Mouse (Mus musculus) hindbrain, embryonic 16.5 days (tissue): ENCODE results near the gene Gm10354. TPM values are rescaled to one million over a fixed set of nuclear protein-coding genes. Genes with fewer than 3 reads are reported as not detected.
"Not testable (repeated sequence)": the region's sequence is repeated elsewhere in the genome, so short reads cannot be mapped to it uniquely, and the experiment has no call there.

Source experiments
- ATAC-seq: fragments of 200-750 bp; cut with Nextera tagmentation; 2 replicates; pipeline ENCODE4 v1.8.0; 2017; ENCODE audit warnings: moderate TSS enrichment, moderate library complexity
- H3K27ac ChIP-seq: fragments of 300-500 bp; sonication (generic); 2 replicates; pipeline ENCODE4 v1.5.1; 2014; ENCODE audit warnings: low read depth, mild to moderate bottlenecking, control low read depth, low read length, moderate library complexity
- H3K27me3 ChIP-seq: fragments of 300-500 bp; sonication (generic); replicated peaks from 2 replicates; pipeline ENCODE4 v1.6.1; 2014; ENCODE audit warnings: low read length; ENCODE audit not compliant: control insufficient read depth, insufficient read depth
- H3K36me3 ChIP-seq: fragments of 300-500 bp; sonication (generic); 2 replicates; pipeline ENCODE4 v1.6.1; 2014; ENCODE audit warnings: mild to moderate bottlenecking, low read length, moderate library complexity, mixed read lengths; ENCODE audit not compliant: control insufficient read depth, insufficient read depth
- H3K4me1 ChIP-seq: fragments of 300-500 bp; sonication (generic); 2 replicates; pipeline ENCODE4 v1.6.1; 2014; ENCODE audit warnings: low read depth, low read length; ENCODE audit not compliant: control insufficient read depth, insufficient read depth
- H3K4me2 ChIP-seq: fragments of 300-500 bp; sonication (generic); 2 replicates; pipeline ENCODE4 v1.6.1; 2014; ENCODE audit warnings: mild to moderate bottlenecking, low read length, control low read depth, moderate library complexity
- H3K4me3 ChIP-seq: fragments of 300-500 bp; sonication (generic); 2 replicates; pipeline ENCODE4 v1.5.1; 2014; ENCODE audit warnings: mild to moderate bottlenecking, low read length, control low read depth, moderate library complexity
- H3K9ac ChIP-seq: fragments of 300-500 bp; sonication (generic); 2 replicates; pipeline ENCODE4 v1.6.1; 2014; ENCODE audit warnings: low read depth, mild to moderate bottlenecking, control low read depth, low read length, moderate library complexity
- H3K9me3 ChIP-seq: fragments of 300-500 bp; sonication (generic); 2 replicates; pipeline ENCODE4 v1.6.1; 2014; ENCODE audit warnings: mild to moderate bottlenecking, low read length, moderate library complexity; ENCODE audit not compliant: control insufficient read depth
- WGBS: fragments of 180-500 bp; shearing (Covaris S2); extraction: QIAGEN DNeasy Blood & Tissue Kit; methylation state at CpG from one replicate; pipeline ENCODE4 v1.1.7; 2014; 5-methylcytosine and 5-hydroxymethylcytosine counted together
- polyA plus RNA-seq: library from polyadenylated mRNA; unstranded; fragments of >200 nt; fragmentation: Nextera tagmentation; extraction: Ambion mirVana; gene quantifications from 2 replicates; pipeline ENCODE4 v1.2.1, GENCODE M21; 2015

The Gm10354 gene
- not detected in 2 replicates for polyA plus RNA-seq

DNA sequence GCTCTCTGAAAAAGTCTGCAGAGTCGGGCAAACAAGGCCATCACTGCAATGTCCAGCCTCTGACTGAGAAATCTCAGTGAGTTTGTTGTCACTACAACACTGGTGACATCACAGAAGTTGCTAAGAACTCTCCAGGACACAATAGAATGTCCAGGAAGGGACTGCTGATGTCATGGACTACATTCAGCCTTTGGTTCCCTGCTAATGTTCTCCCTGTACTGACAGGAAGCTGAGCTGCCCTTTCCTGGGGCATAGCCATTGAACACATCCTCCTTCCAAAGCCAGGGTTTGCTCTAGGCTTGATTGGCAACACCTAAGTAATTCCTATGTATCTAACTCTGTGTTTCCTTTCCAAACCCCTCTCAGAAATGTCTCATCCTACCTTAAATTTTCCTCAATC, at the start of gene Gm10354:
Gene Gm10354, minus strand, starts transcription at position 101 of the 400 bp plus-strand sequence.
- H3K9me3 ChIP-seq = peaks cover 20% of the 10 kb centered on the region
- H3K4me2 ChIP-seq, H3K9ac ChIP-seq, H3K27me3 ChIP-seq, ATAC-seq, H3K4me3 ChIP-seq, H3K27ac ChIP-seq, H3K36me3 ChIP-seq, H3K4me1 ChIP-seq: not testable (repeated sequence)
- no CpG with 5 or more reads among the region's 1 CpGs for WGBS

DNA sequence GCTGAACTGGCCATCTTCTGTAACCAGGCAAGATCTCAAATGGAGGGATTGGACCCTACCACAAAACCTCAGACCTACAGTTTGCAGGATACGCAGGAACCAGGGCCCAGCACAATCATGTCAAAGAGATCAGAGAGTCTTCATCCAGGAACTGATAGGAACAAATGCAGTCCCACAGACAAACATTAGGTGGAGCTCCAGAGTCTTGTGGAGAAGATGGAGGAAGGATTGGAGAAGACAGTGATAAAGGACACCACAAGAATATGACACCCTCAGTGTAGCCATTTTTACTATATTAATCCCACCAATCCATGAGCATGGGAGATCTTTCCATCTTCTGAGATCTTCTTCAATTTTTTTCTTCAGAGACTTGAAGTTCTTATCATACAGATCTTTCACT, 45.6 kb upstream of the Gm10354 start:
- WGBS = 70% methylated on average over 1 of the region's 1 CpGs
- H3K36me3 ChIP-seq, H3K27ac ChIP-seq, H3K4me2 ChIP-seq, H3K27me3 ChIP-seq, H3K4me1 ChIP-seq, ATAC-seq, H3K4me3 ChIP-seq, H3K9ac ChIP-seq: not testable (repeated sequence)
- H3K9me3 ChIP-seq = peaks cover 15% of the 10 kb centered on the region

DNA sequence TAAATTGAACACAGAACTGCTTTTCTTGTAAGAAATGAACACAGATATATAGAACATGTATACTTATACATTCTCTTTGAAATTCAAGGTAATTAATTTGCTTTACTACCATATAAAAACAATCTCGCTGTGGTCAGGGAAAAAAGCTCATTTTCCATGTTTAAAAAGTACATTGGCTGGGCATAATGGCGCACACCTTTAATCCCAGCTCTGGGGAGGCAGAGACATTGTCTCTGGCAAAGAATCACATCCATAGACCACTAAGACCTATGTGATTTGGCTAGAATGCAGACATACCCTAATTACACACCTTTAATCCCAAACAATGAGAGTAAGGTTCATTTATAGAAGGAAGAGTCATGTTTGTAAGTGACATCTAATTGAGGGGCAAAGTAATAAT, 41.3 kb upstream of the Gm10354 start:
- H3K4me2 ChIP-seq, H3K4me3 ChIP-seq, H3K9ac ChIP-seq, H3K27me3 ChIP-seq, H3K27ac ChIP-seq, H3K4me1 ChIP-seq, H3K36me3 ChIP-seq, ATAC-seq: not testable (repeated sequence)
- 71% methylated on average over 2 of the region's 2 CpGs for WGBS
- H3K9me3 ChIP-seq = peaks cover 13% of the 10 kb centered on the region

DNA sequence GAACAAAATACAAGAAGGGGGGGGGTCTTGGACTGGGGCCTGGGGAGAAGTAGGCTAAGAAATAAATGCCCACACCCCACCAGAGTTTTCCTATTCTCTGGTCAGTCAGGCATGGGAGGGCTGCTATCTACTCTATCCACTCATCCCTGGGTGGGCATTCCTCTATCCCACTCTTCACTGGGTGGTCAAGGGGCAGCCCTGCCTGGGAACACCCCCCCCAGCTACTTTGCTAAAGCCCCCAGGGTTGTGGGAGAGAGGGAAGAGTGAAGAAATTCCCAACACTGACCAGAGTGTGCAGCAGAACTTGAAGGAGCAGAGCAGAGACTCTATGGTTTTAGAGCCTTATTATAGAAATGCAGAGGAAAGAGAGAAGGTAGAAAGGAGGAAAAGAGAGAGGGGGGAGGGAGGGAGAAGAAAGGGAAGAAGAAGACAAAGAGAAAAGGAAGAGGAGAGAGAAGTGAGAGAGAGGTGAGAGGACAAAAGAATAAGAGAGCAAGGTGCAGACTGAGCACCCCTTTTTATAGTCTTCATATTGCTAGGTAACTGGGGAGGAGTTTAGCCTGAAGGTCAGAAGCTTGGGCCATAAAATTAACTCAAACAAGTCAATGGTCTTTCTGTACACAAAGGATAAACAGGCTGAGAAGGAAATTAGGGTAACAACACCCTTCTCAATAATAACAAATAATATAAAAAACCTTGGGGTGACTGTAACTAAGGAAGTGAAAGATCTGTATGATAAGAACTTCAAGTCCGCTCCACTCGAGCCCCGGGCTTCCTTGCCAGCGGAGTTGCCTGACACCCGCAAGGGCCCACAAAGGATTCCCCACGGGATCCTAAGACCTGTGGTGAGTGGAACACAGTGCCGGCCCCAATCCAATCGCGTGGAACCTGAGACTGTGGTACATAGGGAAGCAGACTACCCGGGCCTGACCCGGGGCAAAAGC, 32.2 kb upstream of the Gm10354 start:
- H3K9ac ChIP-seq, H3K4me3 ChIP-seq, H3K27ac ChIP-seq, ATAC-seq, H3K36me3 ChIP-seq, H3K4me2 ChIP-seq, H3K27me3 ChIP-seq, H3K4me1 ChIP-seq: not testable (repeated sequence)
- H3K9me3 ChIP-seq = peaks cover 14% of the 10 kb centered on the region
- 86% methylated on average over 11 of the region's 11 CpGs for WGBS

DNA sequence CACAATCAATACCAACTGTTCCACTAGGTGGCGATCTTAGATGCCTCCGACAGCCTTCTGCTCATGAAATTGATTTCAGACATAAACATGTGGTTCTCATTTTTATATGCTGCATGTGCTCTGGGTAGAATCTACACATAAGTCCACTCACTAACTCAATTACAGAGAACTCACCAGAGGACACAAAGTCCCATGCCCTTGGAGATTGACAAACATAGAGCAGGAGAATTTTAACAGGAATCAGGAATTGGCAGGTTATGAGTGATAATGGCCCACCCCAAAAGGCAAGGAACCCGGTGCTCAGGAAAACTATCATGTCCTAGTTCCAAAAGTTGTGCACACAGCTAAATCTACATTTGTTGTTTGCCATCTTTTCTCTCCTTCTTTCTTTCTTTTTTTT, 28.2 kb upstream of the Gm10354 start:
- WGBS = 53% methylated on average over 3 of the region's 3 CpGs

DNA sequence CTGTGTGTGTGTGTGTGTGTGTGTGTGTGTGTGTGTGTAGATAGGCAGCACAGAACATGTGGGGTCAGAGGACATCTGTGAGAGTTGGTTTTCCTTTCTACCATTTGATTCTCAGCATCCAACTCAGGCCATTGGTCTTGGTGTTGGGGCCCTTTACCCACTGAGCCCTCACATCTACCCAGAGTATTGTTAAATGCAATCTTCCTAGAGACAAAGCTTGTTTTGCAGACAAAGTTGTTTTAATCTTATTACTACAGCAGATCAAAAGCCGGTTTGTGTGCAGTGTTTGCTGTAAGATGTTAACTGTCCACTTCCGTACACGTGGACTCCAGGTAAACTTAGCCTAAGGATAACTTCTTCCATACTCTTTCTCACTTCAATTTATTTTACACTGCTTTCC, 27.6 kb upstream of the Gm10354 start:
- H3K4me2 ChIP-seq, ATAC-seq, H3K27me3 ChIP-seq, H3K36me3 ChIP-seq, H3K27ac ChIP-seq, H3K4me1 ChIP-seq, H3K9ac ChIP-seq, H3K4me3 ChIP-seq: not testable (repeated sequence)
- peaks cover 21% of the 10 kb centered on the region for H3K9me3 ChIP-seq
- WGBS = 68% methylated on average over 3 of the region's 3 CpGs

More for the DNA sequence above, 28.2 kb upstream of the Gm10354 start:
- H3K4me1 ChIP-seq, H3K27ac ChIP-seq, H3K36me3 ChIP-seq, H3K4me2 ChIP-seq, H3K9ac ChIP-seq, ATAC-seq, H3K27me3 ChIP-seq, H3K4me3 ChIP-seq: not testable (repeated sequence)
- peaks cover 22% of the 10 kb centered on the region for H3K9me3 ChIP-seq

DNA sequence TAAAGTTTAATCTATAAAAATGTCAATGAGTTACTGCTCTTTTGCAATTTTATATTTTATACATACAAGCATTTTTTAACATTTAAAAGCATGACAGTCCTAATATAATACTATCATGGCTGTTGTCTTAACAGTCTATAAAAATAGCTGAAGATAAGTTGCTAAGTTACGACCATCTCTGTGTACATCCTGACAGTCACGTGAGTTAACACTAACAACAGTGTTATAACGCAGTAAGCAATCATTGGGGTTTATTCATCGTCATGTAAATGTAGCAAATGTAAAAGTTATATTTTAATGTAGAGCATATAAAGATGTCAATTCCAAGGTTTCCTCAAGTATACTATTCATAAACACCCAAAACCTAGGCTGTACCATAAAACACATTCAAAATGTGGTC, 26.8 kb upstream of the Gm10354 start:
- H3K9me3 ChIP-seq = peaks cover 17% of the 10 kb centered on the region
- ATAC-seq, H3K36me3 ChIP-seq, H3K9ac ChIP-seq, H3K27ac ChIP-seq, H3K4me2 ChIP-seq, H3K4me1 ChIP-seq, H3K4me3 ChIP-seq, H3K27me3 ChIP-seq: not testable (repeated sequence)
- 71% methylated on average over 2 of the region's 4 CpGs for WGBS

DNA sequence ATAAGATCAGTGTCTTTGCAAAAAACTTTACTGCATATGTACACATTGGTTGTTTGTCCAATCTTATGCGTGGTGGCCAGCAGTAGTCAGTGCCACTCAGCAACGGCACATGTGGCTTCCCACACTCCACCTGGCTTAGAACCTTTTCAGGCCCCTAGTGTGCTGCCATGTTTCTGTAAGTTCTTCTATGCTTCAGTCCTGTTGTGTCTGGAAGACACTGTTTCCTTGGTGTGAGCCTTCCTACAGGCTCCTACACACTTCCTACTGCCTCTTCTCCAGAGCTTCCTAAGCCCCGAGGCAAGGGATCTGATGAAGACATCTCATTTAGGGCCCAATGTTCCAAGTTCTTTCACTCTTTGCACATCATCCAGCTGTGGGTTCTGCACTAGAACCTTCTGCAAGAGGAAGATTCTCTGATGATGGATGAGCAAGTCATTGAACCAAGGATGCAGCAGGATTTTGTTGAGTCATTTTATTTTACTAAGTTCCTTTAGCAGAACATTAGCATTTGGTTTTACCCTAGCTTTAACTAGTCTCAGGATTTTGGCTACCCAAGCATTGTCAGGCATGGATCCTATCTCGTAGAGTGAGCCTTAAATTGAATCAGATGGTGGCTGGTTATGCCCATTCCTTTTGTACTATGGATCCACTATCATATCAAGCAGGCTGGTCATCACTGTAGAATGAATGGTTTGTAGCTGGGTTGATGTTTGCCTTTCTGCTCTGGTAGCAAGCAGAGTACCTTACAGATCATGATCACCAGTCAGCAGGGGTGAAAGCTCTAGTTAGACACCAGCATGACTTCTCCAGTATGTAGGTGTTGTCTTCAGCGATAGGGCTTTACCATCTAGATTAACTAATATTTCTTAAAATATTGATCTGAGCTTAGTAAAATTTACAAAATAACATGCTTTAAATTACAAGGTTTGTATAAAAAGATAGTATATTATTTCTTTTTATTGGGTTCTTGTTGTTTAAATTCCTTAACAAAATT, 26.1 kb upstream of the Gm10354 start:
- H3K9ac ChIP-seq, H3K4me2 ChIP-seq, H3K27ac ChIP-seq, H3K36me3 ChIP-seq, H3K4me3 ChIP-seq, H3K27me3 ChIP-seq, H3K4me1 ChIP-seq: not testable (repeated sequence)
- 78% methylated on average over 5 of the region's 5 CpGs for WGBS
- peaks cover 18% of the 10 kb centered on the region for H3K9me3 ChIP-seq
- peak; percentile 80 for ATAC-seq

DNA sequence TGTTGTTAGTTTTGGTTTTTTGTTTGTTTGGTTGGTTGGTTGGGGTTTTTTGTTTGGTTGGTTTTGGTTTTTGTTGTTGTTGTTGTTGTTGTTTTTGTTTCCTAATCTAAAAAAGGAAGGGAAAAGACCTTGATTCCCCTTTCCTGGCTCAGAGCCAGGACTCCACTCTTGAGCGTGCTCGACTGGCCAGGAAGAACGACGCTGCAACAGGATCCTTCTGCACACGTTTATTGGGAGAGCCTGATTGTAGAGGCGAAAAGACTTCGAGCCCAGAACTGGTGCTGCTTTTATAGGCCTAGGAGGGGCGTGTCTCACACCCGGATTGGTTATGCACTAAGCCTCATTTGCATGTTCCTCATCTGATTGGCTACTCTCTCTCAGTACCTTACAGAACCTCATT, 19.3 kb upstream of the Gm10354 start:
- 83% methylated on average over 9 of the region's 9 CpGs for WGBS
- H3K4me3 ChIP-seq, H3K36me3 ChIP-seq, H3K9me3 ChIP-seq, H3K27ac ChIP-seq, H3K27me3 ChIP-seq, H3K9ac ChIP-seq, ATAC-seq, H3K4me2 ChIP-seq, H3K4me1 ChIP-seq: not testable (repeated sequence)
